Mouse (Mus musculus): ENCODE data around the gene Msi2.

DNA sequence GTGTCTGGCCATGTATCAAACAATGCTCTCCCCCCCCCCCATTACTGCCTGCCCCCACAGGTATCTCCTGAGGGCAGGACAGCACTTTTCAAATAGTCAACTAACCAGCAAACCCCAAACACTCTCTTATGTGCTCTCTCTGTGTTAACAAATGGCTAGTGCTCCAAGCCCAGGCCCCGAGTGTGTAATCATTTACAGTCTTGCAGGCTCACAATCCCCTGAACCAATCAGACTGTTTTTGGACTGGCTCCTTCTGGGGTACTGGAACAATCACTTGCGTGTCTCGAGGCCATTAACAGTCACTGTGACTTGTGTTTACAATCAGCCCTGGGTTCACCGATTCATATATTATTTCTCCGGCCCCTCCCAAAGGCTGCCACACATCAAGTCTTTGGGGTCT, 423.0 kb downstream of the Msi2 start:
- TF ChIP-seq CTCF (IDR thresholded peaks at IDR 0.05; ENCODE audit: extremely low read depth, insufficient read depth, insufficient read length, insufficient replicate concordance), result no peak
- no peak for TF ChIP-seq POLR2A (IDR thresholded peaks at IDR 0.05; ENCODE audit: low read depth, low read length)
